Mouse (Mus musculus): ENCODE results near the gene Dcaf1. TPM values are rescaled to one million over a fixed set of nuclear protein-coding genes. Genes with fewer than 3 reads are reported as not detected.

Dcaf1 gene
- total RNA-seq (2021): 10 to 100 TPM; 30.4 to 33.9 TPM
- long read RNA-seq, experiment 1, partial matches to known transcripts: 2 of 7 reads
- long read RNA-seq, experiment 1, other reads (novel, unspliced or antisense): 5 of 7 reads
- long read RNA-seq, experiment 2, partial matches to known transcripts: 3 of 18 reads
- long read RNA-seq, experiment 2, other reads (novel, unspliced or antisense): 15 of 18 reads

GRCm38 (mm10) chr9:106821618-106822380 lies at the start of gene Dcaf1:
Gene Dcaf1 (plus strand): TSS chr9:106821874.
- peak within 1 kb of the TSS; percentile 85 for H3K27ac ChIP-seq

GRCm38 (mm10) chr9:106776116-106776515 lies 45.6 kb upstream of the Dcaf1 start:
- H3K4me3 ChIP-seq: no peak overlapping the region
- no peak for DNase-seq (ENCODE audit: low spot score in 2 of 2)
- TF ChIP-seq CTCF (conservative IDR thresholded peaks at IDR 0.05): no peak
- H3K27ac ChIP-seq: no peak overlapping the region

More at GRCm38 (mm10) chr9:106821618-106822380, at the start of gene Dcaf1:
- DNase-seq (ENCODE audit: low spot score in 2 of 2): peak; percentile 91 to 96
- H3K4me3 ChIP-seq: peak within 1 kb of the TSS; percentile 86
- TF ChIP-seq CTCF (conservative IDR thresholded peaks at IDR 0.05): no peak

- H3K4me3 ChIP-seq: no peak overlapping the region
- no peak for DNase-seq (ENCODE audit: low spot score in 2 of 2)
- no peak for TF ChIP-seq CTCF (conservative IDR thresholded peaks at IDR 0.05)
- no peak overlapping the region for H3K27ac ChIP-seq
Observed at GRCm38 (mm10) chr9:106777423-106777822, 44.3 kb upstream of the Dcaf1 start.

- Histone ChIP-seq H3K4me3 (no peak overlapping the region), H3K27ac (no peak overlapping the region)
- TF ChIP-seq CTCF (conservative IDR thresholded peaks at IDR 0.05): no peak
- no peak for DNase-seq (ENCODE audit: low spot score in 2 of 2)
Observed at GRCm38 (mm10) chr9:106778319-106778718, 43.4 kb upstream of the Dcaf1 start.

GRCm38 (mm10) chr9:106780086-106780485 lies 41.6 kb upstream of the Dcaf1 start:
- Histone ChIP-seq H3K4me3 (no peak overlapping the region), H3K27ac (no peak overlapping the region)
- no peak for TF ChIP-seq CTCF (conservative IDR thresholded peaks at IDR 0.05)
- DNase-seq (ENCODE audit: low spot score in 2 of 2): no peak

- H3K27ac ChIP-seq: no peak overlapping the region
- no peak for TF ChIP-seq CTCF (conservative IDR thresholded peaks at IDR 0.05)
- H3K4me3 ChIP-seq: no peak overlapping the region
- no peak for DNase-seq (ENCODE audit: low spot score in 2 of 2)
Observed at GRCm38 (mm10) chr9:106783554-106783953, 38.1 kb upstream of the Dcaf1 start.

- H3K4me3 ChIP-seq: no peak overlapping the region
- H3K27ac ChIP-seq: no peak overlapping the region
- no peak for TF ChIP-seq CTCF (conservative IDR thresholded peaks at IDR 0.05)
- DNase-seq (ENCODE audit: low spot score in 2 of 2): no peak
Observed at GRCm38 (mm10) chr9:106785206-106785605, 36.5 kb upstream of the Dcaf1 start.

GRCm38 (mm10) chr9:106787979-106788811 lies 33.5 kb upstream of the Dcaf1 start:
- peak overlapping the region; percentile 91 for H3K4me3 ChIP-seq
- H3K27ac ChIP-seq: peak overlapping the region; percentile 97
- no peak for DNase-seq (ENCODE audit: low spot score in 2 of 2)
- TF ChIP-seq CTCF (conservative IDR thresholded peaks at IDR 0.05): no peak

- peak; percentile 79 to 90 for DNase-seq (ENCODE audit: low spot score in 2 of 2)
- peak; percentile 33; the same call in 1 of the 2 replicates for TF ChIP-seq CTCF (conservative IDR thresholded peaks at IDR 0.05)
- Histone ChIP-seq H3K4me3 (peak within 1 kb of the TSS; percentile 91), H3K27ac (peak within 1 kb of the TSS; percentile 97)
Observed at GRCm38 (mm10) chr9:106788812-106789321, 32.8 kb upstream of the Dcaf1 start, which contains the start of gene Rad54l2. Gene Rad54l2 (minus strand): TSS chr9:106789194.

- DNase-seq (ENCODE audit: low spot score in 2 of 2): no peak
- no peak for TF ChIP-seq CTCF (conservative IDR thresholded peaks at IDR 0.05)
- Histone ChIP-seq H3K27ac (peak overlapping the region; percentile 97), H3K4me3 (peak overlapping the region; percentile 91)
Observed at GRCm38 (mm10) chr9:106789363-106789762, 32.3 kb upstream of the Dcaf1 start.

- H3K27ac ChIP-seq: no peak overlapping the region
- DNase-seq (ENCODE audit: low spot score in 2 of 2): no peak
- no peak for TF ChIP-seq CTCF (conservative IDR thresholded peaks at IDR 0.05)
- no peak overlapping the region for H3K4me3 ChIP-seq
Observed at GRCm38 (mm10) chr9:106790831-106791230, 30.8 kb upstream of the Dcaf1 start.

GRCm38 (mm10) chr9:106806503-106806902 lies 15.2 kb upstream of the Dcaf1 start:
- Histone ChIP-seq H3K4me3 (no peak overlapping the region), H3K27ac (no peak overlapping the region)
- TF ChIP-seq CTCF (conservative IDR thresholded peaks at IDR 0.05): no peak
- no peak for DNase-seq (ENCODE audit: low spot score in 2 of 2)

- DNase-seq (ENCODE audit: low spot score in 2 of 2): no peak
- TF ChIP-seq CTCF (conservative IDR thresholded peaks at IDR 0.05): no peak
- H3K27ac ChIP-seq: no peak overlapping the region
- H3K4me3 ChIP-seq: no peak overlapping the region
Observed at GRCm38 (mm10) chr9:106818191-106818590, 3.5 kb upstream of the Dcaf1 start.
